Mouse (Mus musculus): ENCODE data around the gene Lurap1.

Gene Lurap1

GRCm38 (mm10) chr4:116151238-116151637, at the start of gene Lurap1:
Gene Lurap1 (minus strand): TSS chr4:116151338.
- no peak for DNase-seq (ENCODE audit: low read depth)

GRCm38 (mm10) chr4:116198422-116198821, 47.3 kb upstream of the Lurap1 start:
- peak; percentile 30 for DNase-seq (ENCODE audit: low read depth)

GRCm38 (mm10) chr4:116193583-116194383, 42.6 kb upstream of the Lurap1 start:
- no peak for DNase-seq (ENCODE audit: low read depth)

DNA sequence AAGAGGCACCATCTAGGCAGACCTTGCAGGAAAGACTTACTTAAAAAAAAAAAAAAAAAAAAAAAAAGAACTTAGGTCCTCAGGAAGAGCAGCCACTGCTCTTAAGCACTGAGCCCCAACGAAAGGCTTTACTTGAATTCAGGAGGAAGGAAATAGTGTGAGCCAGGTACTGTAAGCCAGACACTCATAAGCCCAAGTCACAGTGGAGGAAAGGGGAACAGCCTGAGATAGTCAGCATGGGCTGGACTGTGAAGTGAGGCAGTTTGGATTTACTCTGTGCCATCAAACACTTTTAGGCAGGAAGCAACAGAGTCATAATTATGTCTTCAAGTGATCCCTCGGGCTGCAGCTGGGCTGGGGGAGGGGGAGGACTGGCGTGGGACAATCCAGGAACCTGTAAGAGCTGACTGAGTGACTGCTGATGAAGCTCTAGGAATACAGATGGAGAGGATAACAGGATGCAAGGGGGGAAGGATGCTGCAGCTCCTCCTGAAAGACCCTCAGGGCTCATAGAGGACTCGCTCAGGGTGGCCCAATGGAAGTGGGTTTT, 41.2 kb upstream of the Lurap1 start:
- no peak for DNase-seq (ENCODE audit: low read depth)

DNA sequence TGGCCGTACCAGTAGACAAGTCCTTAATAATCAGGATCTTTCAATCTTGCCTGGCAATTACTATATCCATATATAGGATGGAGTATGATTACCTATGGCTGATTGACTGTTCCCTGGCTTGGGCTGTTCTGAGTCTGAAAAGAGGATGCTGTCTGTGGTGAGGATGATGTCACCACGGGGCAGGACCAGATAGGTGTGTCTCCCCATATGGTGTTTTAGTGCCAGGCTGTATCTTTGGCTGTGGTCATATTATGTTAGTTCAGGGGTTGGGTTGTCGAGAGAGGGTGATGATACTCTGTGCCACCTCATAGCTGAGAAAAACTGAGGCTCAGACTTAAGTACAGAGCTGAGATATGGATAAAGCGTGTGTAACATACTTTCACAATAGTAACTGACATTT, 33.9 kb upstream of the Lurap1 start:
- DNase-seq (ENCODE audit: low read depth), result no peak

GRCm38 (mm10) chr4:116182745-116183144, 31.6 kb upstream of the Lurap1 start:
- DNase-seq (ENCODE audit: low read depth), result no peak

GRCm38 (mm10) chr4:116182079-116182478, 30.9 kb upstream of the Lurap1 start:
- no peak for DNase-seq (ENCODE audit: low read depth)

- DNase-seq (ENCODE audit: low read depth), result peak; percentile 59
Observed at GRCm38 (mm10) chr4:116177140-116177539, 26.0 kb upstream of the Lurap1 start.

- peak; percentile 61 for DNase-seq (ENCODE audit: low read depth)
Observed at GRCm38 (mm10) chr4:116176543-116176988, 25.4 kb upstream of the Lurap1 start.

DNA sequence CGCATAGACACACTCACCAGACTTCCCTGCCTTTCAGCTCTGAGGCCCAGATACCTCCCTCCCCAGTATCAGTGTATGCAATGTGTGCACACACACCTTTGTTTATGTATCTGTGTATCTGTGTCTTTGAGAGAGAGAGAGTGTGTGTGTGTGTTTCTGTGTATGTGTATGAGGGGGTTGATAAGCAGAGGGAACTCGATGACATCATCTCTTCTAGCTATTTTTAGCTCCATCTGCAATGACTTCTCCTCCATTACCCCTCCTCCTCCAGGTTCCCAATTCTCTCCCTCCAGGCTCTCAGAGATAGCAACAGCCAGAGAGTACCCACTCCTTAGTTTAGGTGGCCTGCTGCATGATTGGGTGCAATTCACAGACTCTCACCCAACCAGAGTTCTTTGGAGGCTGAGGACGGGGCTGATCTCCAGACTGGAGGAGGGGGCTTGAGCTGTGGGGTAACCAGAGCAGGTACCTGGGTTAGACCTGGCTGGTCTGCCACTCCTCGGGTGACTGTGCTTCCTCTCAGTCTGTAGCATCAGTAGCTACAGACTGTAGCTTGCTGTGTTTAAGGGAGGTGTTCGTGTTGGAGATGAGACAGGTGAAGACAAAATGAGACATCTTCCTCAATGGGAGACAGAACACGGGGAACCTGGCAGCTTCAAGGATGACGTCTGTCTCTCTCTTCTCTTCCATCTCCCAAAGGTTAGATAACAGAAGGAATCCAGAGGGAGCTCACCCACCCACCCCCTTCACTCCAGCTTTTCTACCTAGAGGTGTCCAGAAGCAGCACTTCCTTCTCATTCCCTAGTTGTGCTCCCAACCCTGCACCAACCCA, 24.8 kb upstream of the Lurap1 start:
- DNase-seq (ENCODE audit: low read depth), result peak; percentile 36

DNA sequence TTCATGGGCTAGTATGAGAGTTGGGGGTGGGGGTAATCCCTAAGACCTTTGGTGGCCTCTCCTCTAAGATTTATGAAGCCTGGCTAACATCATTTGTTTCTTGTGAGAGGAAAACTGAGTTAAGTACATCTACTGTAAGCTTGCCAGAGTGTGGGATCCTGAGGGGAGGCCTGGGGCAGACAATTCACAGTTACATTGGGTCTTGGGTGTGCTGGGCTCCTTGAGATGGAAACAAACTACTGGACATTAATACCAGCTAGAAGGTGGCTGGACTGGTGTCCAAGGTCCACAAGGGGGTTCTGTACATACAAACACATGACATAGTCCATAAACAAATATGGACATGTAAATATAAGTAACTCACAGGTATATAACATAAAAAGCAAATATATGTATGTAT, 24.0 kb upstream of the Lurap1 start:
- no peak for DNase-seq (ENCODE audit: low read depth)

DNA sequence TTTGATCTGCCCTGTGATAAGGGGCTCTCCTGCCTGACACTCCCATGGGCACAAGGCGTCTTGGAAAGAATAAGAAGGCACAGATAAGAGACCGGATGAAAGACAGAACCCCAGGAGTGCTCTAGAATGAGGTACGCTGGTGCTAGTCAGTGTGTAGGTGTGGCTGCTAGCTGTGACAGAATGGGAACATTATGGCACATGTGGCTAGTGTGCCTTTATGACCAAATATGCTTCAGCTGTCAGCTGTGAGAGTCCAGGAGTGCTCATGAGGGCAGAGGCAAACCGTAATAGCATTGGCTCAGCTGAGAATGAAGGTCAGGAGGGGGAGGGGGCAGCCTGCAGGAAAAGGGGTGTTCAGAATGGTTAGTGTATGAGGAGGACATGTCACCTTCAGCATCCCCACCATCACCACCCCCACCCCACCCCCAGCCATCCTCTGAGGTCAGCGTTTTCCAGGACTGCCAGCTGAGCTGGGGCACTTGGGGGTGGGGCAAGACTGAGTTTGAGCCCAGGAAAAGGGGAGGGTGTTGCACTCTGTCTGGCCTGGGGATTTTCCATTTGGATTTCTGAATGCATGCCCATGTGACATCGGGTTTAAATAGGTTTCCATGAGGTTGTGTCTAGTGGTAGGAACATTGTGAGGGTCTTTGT, 23.5 kb upstream of the Lurap1 start:
- no peak for DNase-seq (ENCODE audit: low read depth)

- no peak for DNase-seq (ENCODE audit: low read depth)
Observed at GRCm38 (mm10) chr4:116173752-116174151, 22.6 kb upstream of the Lurap1 start.

DNA sequence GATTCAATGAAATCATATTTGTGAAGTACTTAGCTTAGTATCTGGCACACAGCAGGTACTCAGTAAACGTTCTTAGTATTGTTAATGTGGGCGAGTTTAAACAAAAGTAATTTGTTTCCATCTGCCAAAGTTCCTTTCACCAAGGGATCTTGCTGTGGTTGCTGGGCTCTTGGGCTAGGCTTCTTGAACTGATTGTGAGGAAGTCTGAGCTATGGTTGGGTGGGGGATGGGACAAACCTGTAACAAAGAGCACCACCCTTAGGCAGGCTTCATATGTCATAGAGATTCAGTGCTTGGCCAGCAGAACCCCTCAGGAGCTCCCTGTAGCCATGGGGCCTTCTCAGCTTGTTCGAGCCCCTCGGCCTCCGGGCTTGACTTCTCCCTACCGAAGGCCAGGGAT, 21.9 kb upstream of the Lurap1 start, which contains the start of the genes 1700042G07Rik and Gm49337:
1700042G07Rik (plus strand) TSS at position 301 of the 400 bp plus-strand sequence.
Gm49337 (plus strand) TSS at position 313 of the 400 bp plus-strand sequence.
- no peak for DNase-seq (ENCODE audit: low read depth)

GRCm38 (mm10) chr4:116169353-116169672, 18.2 kb upstream of the Lurap1 start:
- DNase-seq (ENCODE audit: low read depth), result no peak

GRCm38 (mm10) chr4:116168617-116169352, 17.6 kb upstream of the Lurap1 start:
- DNase-seq (ENCODE audit: low read depth), result peak; percentile 70

DNA sequence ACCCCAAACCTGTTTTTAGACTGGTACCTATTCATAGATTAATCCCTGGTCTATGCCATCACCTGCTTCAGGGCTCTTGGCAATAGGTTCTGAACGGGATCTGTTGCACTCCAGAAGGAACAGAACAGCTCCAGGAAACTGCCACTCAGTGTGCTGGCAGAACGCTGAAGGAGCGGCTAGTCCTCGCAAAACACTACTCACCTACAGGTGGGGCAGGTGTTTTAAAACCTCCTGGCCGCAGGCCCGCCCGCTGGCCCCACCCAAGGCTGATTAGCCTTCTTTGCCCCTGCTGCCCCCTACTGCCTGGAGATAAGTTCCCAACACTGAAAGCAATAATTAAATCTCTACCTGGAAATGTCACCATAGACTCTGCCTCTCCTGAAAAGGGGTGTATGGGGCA, 16.3 kb upstream of the Lurap1 start, which contains the start of gene Tspan1:
Tspan1 (minus strand) TSS at position 198 of the 400 bp plus-strand sequence.
- no peak for DNase-seq (ENCODE audit: low read depth)

GRCm38 (mm10) chr4:116165708-116166407, 14.7 kb upstream of the Lurap1 start:
- DNase-seq (ENCODE audit: low read depth), result peak; percentile 19

DNA sequence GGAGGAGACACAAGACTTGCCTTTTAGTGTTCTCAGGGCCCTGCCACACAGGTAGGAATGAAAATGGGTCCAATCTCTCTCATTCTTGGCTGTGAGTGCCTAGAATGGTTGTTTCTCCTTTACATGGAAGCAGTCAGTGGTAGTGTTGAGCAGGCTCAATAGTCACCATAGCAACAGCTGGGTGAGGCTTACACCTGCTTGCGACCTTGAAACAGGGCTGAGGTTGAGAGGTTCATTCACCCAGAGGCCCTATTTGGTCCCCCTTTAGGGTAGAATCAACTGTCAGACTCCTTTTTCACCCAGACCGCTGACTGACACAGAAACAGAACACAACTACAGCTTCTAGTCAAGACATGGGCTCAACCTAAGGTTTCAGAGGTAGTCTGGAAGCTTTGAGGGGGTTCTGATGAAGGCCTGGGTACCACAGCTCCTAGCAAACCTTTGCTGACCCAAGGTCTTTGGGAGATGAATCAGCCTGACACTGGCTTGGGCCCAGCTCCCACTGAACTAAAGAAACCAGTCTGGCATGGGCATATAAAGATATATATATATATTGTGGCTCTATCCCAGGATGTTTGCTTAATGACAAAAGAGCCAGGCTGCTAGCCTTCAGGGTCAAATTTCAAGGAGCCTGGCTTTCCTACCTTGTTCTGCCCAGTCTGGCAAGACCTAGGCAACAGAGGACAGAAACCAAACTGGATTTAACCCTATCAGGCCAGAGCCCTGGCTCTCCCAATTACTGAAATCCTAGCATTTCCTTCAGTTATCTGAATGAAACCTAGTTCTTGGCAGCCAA, 13.8 kb upstream of the Lurap1 start:
- DNase-seq (ENCODE audit: low read depth), result no peak

- DNase-seq (ENCODE audit: low read depth), result no peak
Observed at GRCm38 (mm10) chr4:116162142-116162541, 11.0 kb upstream of the Lurap1 start.
